Mouse (Mus musculus) mouse trophoblast stem cell (cell line): ENCODE measurements around the gene Cnksr1.

ENCODE experiments used
- in situ Hi-C, 2 experiments: fragments of 300-500 bp; cut with MseI, MboI; formaldehyde crosslinking; loops; 2 replicates in 1 of 2; 3 replicates in 1 of 2; pipeline ENCODE4 v1.15.1; 2025

The Cnksr1 gene

DNA sequence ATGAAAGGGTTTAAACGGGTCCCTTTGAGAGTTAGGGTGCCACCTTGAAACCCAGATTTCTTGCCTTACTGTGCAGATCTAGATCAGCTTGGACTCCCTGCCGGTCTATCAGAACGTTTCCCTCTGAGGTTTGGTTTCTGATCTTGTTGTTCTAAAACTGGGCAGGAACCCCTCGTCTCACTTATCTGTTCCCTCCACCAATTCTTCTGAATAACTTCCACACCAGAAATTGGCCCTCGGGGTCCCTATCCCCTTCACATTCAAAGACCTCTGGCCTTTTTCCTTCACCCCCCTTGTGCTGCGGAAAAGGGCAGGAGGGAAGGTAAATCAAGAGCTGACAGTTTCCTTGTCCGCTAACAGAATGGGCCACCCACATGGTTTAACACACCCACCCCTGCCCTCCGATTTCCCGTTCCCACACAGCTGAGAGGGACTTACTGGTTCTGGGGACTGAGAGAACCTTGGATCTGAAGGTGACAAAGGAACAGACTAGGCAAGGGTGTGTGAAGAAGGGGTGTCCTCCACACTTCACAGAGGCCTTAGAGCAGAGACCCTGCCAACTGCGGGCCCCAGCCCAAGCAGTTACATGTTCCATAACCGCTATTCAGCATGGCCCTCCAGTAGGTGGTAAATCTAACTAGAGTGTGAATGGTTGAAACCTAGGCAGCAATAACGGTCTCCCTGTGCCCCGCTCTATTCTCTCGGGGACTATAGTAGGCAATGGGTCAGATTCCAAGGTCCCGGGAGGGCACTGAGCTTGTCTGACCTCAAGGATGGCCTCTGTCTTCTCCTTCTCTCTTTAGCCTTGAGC, 14.9 kb upstream of the Cnksr1 start:
- in situ Hi-C loops, result no loop called here

DNA sequence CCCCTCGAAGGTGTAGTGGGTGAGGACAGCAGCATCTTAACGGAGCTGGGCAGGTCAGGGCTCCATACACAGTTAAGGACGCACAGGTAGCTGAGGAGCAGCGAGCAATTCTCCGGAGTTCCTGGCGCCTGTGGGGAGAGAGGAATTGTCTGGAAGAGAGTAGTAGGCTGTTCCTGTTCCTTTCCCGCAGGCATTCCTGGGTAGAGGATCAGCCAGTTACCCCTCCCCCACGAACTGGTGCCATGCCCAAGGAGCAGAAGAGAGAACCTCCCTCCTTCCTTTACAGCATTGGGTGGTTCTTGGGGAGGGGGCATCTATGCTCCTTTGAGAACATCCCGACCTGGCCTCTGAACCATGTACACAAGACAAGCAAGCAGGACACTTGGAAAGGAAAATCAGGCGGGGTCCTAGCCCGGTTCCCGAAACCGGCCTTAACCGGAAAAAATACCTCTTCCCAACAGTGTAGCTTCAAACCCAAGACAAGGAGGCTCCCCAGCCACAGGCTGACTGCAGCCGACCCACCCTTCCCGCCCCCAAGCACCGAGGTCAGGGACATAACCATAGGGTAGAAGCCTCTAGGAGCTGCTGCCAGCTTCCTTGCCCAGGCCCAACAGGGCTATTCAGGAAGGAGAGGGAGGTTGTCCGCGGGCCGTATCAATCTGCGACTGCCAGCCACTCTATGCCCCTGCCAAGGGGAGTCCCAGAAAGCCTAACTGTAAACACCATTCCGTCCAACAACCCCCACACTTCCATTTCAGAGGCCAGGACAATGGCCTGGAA, 14.1 kb upstream of the Cnksr1 start:
- in situ Hi-C loops, result no loop called here

- in situ Hi-C loops, result no loop called here
These were observed 13.3 kb upstream of the Cnksr1 start for GRCm38 (mm10) chr4:134251241-134252130.

GRCm38 (mm10) chr4:134250930-134251240, 12.7 kb upstream of the Cnksr1 start:
- in situ Hi-C loops, result no loop called here

- in situ Hi-C loops, result no loop called here
These were observed 12.1 kb upstream of the Cnksr1 start for GRCm38 (mm10) chr4:134250116-134250929.

GRCm38 (mm10) chr4:134249651-134250050, 11.5 kb upstream of the Cnksr1 start:
- in situ Hi-C loops, result no loop called here

DNA sequence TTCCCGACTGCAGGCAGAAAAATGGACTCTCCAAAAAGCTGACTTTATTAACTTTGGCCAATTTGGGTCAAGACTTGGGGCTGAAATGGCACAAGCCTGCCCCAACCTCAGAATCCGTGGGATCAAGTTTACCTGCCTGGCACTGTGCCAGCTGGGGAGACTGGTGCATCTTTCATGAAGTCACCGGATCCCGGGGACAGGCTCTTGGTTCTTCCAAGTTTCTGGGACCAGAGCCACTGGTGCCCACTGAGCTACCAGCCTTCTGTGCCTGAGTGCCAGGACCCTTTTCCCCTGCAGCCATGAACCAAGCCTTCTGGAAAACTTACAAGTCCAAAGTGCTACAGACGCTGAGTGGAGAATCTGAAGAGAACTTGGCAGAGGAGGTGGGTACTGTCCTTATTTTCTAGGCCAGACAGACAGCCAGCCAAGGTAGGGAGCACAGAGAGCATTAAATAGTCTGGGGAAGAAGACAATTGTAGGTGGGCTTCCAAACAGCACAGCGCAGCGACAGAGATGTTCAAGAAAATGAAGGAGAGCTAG, 8.6 kb upstream of the Cnksr1 start, which contains the start of gene Gm30191:
Gene Gm30191, plus strand, starts transcription at position 217 of the 540 bp plus-strand sequence.
- in situ Hi-C loops, result no loop called here

GRCm38 (mm10) chr4:134246256-134246655, 8.1 kb upstream of the Cnksr1 start:
- in situ Hi-C loops, result no loop called here

DNA sequence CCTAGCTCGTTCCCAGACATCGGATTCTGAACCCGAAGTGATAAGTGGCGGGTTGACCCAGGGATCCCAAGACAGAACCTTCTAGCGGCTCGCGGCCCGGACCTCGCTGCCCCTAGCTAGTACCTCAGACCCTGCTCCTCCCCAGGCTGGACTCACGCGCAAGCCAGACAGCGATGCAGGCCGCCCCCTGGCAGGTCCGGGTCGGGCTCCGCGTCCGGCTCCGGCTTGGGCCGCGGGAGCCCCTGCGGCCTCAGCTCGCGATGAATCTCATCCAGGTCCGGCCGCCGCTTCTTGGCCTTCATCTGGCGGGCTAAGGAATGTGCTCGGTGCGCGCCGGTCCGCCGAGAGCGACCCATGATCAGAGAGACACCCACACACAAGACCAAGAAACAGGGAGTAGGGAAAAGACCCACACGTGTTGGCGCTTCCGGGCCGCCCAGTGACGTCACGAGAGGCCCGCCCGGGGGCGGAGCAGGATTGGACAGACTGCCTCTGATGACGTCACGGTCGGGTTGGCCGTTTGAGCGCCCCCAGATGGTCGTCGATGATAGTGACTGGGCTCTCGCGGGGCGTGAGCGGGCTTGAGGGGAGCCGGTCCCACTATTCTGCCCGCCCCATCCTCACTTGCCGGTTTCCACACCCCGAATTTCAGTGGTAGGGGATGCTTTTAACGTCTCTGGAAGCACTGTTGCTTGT, 7.1 kb upstream of the Cnksr1 start, which contains the start of gene Zfp593:
Gene Zfp593, minus strand, starts transcription at position 445 of the 696 bp plus-strand sequence.
- in situ Hi-C loops, result no loop called here

GRCm38 (mm10) chr4:134243516-134244250, 5.5 kb upstream of the Cnksr1 start, which contains the start of gene E130218I03Rik:
E130218I03Rik (plus strand) TSS chr4:134243662.
- in situ Hi-C loops, result no loop called here

DNA sequence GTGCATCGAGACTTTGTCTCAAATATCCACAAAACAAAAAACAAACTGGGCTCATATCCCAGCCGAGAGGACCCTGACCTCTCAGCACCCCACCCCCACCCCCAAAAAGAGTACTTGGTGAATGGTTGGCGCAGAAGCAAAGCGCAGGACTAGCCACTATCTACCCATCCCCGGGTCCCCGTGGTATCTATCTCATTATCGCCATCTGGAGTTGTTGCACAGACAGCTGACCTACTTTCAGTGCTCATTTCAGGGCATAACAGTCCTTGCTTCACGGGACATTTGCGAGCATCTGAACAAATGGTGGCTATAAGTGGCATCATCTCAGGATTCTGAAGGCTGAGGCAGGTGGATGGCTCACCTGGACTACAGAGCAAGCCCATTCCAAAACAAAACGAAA, 487 bp upstream of the Cnksr1 start:
- in situ Hi-C loops, result loop anchor here in 1 of 2 experiments (5.0 kb wide), 1 partner anchor 36 kb away; the partner anchor contains the start of gene Gm7534

- in situ Hi-C loops, result loop anchor here in 1 of 2 experiments (5.0 kb wide), 1 partner anchor 35 kb away; the partner anchor contains the start of gene Gm7534
These were observed 469 bp downstream of the Cnksr1 start for GRCm38 (mm10) chr4:134237582-134238278.

DNA sequence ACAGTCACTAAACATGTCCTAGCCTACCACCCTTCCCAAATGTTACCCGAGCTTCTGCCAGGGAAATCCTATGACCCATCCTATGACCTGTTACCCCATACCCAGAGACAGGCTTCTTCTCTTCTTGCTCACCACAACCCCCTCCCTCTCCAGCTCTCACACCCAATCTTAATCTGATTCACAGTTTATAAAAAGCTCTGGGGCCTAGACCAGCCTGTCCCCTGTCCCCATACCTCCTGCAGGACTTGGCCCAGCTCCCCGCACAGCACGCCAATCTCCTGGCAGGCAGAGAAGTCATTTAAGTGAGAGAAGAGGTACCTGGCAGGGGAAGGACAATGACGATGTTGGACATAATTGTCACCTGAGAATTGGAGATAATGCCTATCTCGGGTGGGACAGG, 3.3 kb downstream of the Cnksr1 start:
- in situ Hi-C loops, result loop anchor here in 1 of 2 experiments (5.0 kb wide), 1 partner anchor 33 kb away; the partner anchor contains the start of gene Gm7534

GRCm38 (mm10) chr4:134230431-134230830, 7.8 kb downstream of the Cnksr1 start:
- in situ Hi-C loops, result no loop called here

GRCm38 (mm10) chr4:134227194-134227593, 11.0 kb downstream of the Cnksr1 start, which contains the start of gene Catsper4:
Catsper4 (minus strand) TSS chr4:134227383.
- in situ Hi-C loops, result no loop called here

GRCm38 (mm10) chr4:134222793-134223600, 15.2 kb downstream of the Cnksr1 start:
- in situ Hi-C loops, result no loop called here

DNA sequence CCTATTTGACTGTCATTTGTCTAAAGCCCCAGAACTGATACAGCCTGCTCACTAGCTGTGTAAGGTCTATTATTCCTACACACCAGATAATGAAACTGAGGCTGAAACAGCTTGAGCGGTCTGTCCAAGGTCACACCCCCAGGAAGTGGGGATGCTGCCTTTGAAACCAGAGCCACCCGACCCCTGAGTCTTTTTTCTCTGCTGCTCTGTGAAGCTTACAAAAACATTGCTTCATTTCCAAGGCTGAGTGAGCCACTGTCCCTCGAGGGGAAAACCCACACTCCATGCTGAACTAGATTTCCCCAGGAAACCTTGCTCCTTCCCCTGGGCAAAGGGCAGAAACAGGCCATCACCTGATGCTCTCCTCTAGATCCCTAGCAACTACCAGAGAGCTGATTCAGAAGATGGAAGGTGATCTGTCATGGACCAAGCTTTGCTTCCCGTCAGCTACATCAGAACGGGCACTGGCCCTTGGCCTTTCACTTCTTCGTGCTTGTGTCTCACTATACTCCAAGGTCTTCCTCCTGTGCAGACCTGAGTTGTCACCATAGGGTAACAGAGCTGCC, 31.6 kb downstream of the Cnksr1 start:
- in situ Hi-C loops, result no loop called here
